ENCODE assay signal across 28 mouse cellular contexts in the genomic region with DNA sequence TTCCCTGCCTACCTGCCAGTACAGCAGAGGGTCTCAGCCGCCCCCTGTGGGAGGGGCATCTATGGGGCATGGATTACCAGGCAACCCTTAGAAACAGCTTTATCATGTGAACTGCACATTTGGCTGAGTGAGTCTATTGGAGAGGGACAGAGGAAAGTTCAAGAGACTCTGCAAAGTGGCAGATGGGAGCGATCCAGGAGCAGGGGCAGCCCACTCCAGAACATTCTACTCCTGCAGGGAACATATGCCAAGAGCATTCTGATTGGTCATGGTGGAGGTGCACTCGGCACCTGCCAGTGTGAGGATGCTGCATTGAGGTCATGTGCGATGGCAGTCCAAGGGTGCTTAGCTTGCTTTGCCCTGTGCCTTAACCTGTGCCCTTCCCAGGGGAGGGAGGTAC. TPM values are rescaled to one million over a fixed set of nuclear protein-coding genes. Genes with fewer than 3 reads are reported as not detected.
DNase-seq lines count a peak whose midpoint lies in the region; ATAC-seq and TF ChIP-seq lines count a peak whose summit lies in the region.
"Had no signal": no experiment of that assay in that cellular context is flagged by ENCODE, and none has a peak within 500 bp of the region (broad histone marks: within the 10 kb centered on the region; RNA-seq: fewer than 3 reads in every experiment).

No protein-coding gene starts in this region.

- H3K4me1 ChIP-seq in midbrain, postnatal 0 days (ENCODE audit: insufficient read depth, low read length) = 0 out of 2 replicates have a peak, but pooled peaks cover 6% of the 10 kb centered on the region

- H3K4me2 ChIP-seq in midbrain, postnatal 0 days (ENCODE audit: low read depth, low read length, poor library complexity, severe bottlenecking) = no peak overlapping the region
- H3K4me2 ChIP-seq: embryonic facial prominence, embryonic 13.5 days; forebrain, embryonic 12.5 days; forebrain, embryonic 15.5 days; heart, embryonic 13.5 days; hindbrain, embryonic 14.5 days had no signal

- no peak overlapping the region for H3K4me3 ChIP-seq in midbrain, postnatal 0 days (ENCODE audit: low read depth, low read length)
- H3K4me3 ChIP-seq: embryonic facial prominence, embryonic 10.5 days; embryonic facial prominence, embryonic 13.5 days; erythroblast, embryonic 14.5 days; forebrain, embryonic 12.5 days; forebrain, embryonic 15.5 days; heart, adult 2 months; heart, embryonic 10.5 days; heart, embryonic 13.5 days had no signal

- H3K27me3 ChIP-seq in midbrain, postnatal 0 days (ENCODE audit: insufficient read depth, low read length) = no peaks in the 10 kb centered on the region

- H3K36me3 ChIP-seq in midbrain, postnatal 0 days (ENCODE audit: insufficient read depth, low read length) = no peaks in the 10 kb centered on the region
- H3K36me3 ChIP-seq: embryonic facial prominence, embryonic 10.5 days; embryonic facial prominence, embryonic 13.5 days; forebrain, embryonic 12.5 days; forebrain, embryonic 15.5 days; heart, embryonic 10.5 days; heart, embryonic 13.5 days had no signal

- 91% methylated on average over 4 of the region's 4 CpGs for WGBS in midbrain, postnatal 0 days

- H3K9me3 ChIP-seq in midbrain, postnatal 0 days (ENCODE audit: low read length) = no peaks in the 10 kb centered on the region
- H3K9me3 ChIP-seq: embryonic facial prominence, embryonic 10.5 days; embryonic facial prominence, embryonic 13.5 days; forebrain, embryonic 12.5 days; forebrain, embryonic 15.5 days; heart, embryonic 10.5 days; heart, embryonic 13.5 days had no signal

- H3K9ac ChIP-seq in midbrain, postnatal 0 days (replicated peaks; ENCODE audit: low read length, poor library complexity, severe bottlenecking) = no peak overlapping the region
- H3K9ac ChIP-seq: embryonic facial prominence, embryonic 13.5 days; forebrain, embryonic 12.5 days; forebrain, embryonic 15.5 days; heart, embryonic 13.5 days; hindbrain, embryonic 14.5 days had no signal

- H3K27ac ChIP-seq in midbrain, postnatal 0 days (ENCODE audit: low read depth, low read length) = no peak overlapping the region
- H3K27ac ChIP-seq: embryonic facial prominence, embryonic 10.5 days; embryonic facial prominence, embryonic 13.5 days; forebrain, embryonic 12.5 days; forebrain, embryonic 15.5 days; heart, adult 2 months; heart, embryonic 10.5 days; heart, embryonic 13.5 days; hindbrain, embryonic 14.5 days; hindbrain, postnatal 0 days had no signal

- TF ChIP-seq CTCF in midbrain, postnatal 0 days (IDR thresholded peaks at IDR 0.05) = no peak

- DNase-seq in cerebellum, adult 11-12 months = peak; percentile 71
- DNase-seq in cerebellum, postnatal 4 days (ENCODE audit: low spot score in 2 of 2) = no peak
- DNase-seq in cerebellum, adult 9-11 months = peak; percentile 75
- DNase-seq in cerebellum, adult 9-10 months = no peak
- DNase-seq in brain, adult 2 months (ENCODE audit: low read depth, low spot score) = peak; percentile 59
- DNase-seq in cerebellum, postnatal 25 days = peak; percentile 47 to 56
- DNase-seq in midbrain, postnatal 0 days (ENCODE audit: low spot score) = no peak
- DNase-seq: adrenal gland, adult 8-10 months; adrenal gland, postnatal 25 days; embryo, embryonic 11 days; gastrocnemius, postnatal 10 days; gastrocnemius, postnatal 36 days; heart, adult 2 months; heart, postnatal 14 days; heart, postnatal 4 days had no signal

- ATAC-seq in midbrain, postnatal 0 days (ENCODE audit: low FRiP score) = no peak
- ATAC-seq: activated CD4-positive, CD25-positive, alpha-beta regulatory T cell, adult 4 months; forebrain, embryonic 15.5 days; hindbrain, postnatal 0 days; inflammation-experienced regulatory T-cells, adult 6 months; intestine, embryonic 16.5 days had no signal

RNA-seq across cellular contexts. Expression of a gene that starts 6.5 kb away (rescaled TPM):
- 140 and 142 TPM in 2 replicates for total RNA-seq in midbrain, postnatal 0 days (2014; rRNA removed)
- 12.2 and 12.6 TPM in 2 replicates for polyA plus RNA-seq in midbrain, postnatal 0 days (2015; fragmentation: Nextera tagmentation; extraction: Ambion mirVana)
- total RNA-seq: granulocyte monocyte progenitor cell, adult 5-6 weeks had no signal

Comparison
In these comparisons a context has a peak if more than half of its experiments do, and no peak if none do; other contexts are left out.
1. DNase-seq: peak in cerebellum, adult 11-12 months (single experiment), cerebellum, adult 9-11 months (single experiment), brain, adult 2 months (single experiment) and cerebellum, postnatal 25 days (2 of 2); none in cerebellum, postnatal 4 days (0 of 2), cerebellum, adult 9-10 months (single experiment) and midbrain, postnatal 0 days (single experiment).